Mouse (Mus musculus) c-Kit-positive CD71-negative TER-119-negative erythroid progenitor cells, embryonic 14.5 days (primary cell): ENCODE measurements around the gene Rasgrf2.

Source experiments
- DNase-seq: peaks from one replicate; pipeline ENCODE4 v3.0.0-alpha.2; 2013; ENCODE audit warnings: low read depth

Gene Rasgrf2

DNA sequence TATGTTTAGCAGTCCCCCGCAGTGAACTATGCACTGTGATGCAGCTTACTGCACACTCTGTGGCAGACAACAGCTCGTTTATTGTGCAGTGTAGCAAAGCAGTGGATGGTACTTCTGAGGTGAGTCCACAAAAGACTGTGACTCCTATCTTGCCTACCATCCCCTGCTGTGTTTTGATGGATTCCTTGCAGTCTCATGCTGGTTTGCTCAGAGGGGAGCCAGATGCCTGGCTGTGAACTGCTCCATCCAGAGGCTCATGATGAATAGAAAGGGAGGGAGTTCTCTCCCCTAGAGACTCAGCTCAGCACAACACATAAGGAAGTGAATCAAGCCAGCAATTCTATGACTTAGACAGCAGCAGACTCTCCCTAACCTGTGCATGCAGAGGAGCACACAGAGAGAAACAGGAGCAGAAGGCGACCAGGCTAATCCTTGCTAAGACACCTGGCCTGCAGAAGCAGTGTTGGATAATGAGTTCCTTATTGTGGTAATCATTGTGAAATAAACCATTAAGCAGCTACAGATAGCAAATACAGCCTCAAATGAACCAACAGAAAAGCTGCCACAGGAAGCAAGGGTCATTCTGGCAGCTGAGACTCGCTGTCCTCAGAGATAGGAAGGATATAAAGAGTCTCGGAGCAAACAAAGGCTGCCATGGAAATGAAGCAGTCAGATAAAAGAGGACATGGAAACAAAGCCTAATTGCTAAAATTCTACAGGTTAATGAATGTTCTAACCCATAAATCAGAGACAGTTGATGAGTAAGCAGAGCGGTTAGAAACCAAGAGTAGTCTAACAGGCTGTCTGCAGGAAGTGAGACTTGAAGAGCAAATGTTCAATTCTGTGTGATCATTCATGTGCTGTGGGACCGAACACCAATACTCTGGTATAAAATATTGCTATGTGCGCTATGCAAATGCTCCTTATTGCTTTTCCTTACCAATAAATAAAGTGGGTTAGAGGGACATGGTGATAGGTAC, 89.6 kb downstream of the Rasgrf2 start:
- DNase-seq = no peak

DNA sequence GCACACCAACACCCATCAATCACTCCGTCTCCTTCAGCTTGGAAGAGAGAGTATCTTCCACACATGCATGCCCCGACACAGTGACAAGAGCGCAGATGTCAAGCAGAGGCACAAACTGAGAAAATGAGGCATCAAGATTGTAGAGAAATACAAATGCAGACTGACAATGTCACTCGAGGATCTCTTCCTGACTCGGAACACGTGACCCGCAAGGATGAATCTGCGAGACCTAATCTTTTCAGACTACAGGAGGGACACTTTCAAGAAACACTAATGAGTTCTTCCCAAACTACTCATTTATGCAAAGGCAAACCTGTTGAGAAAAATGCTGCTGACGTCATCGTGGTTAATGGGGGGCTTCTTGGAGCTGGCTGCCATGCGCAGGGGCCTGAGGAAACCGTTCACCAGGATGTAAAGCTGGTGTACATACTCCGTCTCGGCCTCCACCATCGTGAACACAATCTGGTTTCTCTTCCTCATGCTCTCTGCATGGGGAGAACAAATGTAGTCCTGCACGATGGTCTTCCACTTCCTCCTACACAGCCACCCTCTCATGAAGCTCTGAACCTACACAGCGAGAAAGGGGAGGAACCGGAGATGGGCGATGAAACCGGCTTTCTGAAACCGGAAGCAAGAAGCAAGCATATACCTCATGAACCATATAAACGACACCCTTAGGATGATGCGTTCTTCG, 100.9 kb downstream of the Rasgrf2 start:
- DNase-seq = peak; percentile 10

DNA sequence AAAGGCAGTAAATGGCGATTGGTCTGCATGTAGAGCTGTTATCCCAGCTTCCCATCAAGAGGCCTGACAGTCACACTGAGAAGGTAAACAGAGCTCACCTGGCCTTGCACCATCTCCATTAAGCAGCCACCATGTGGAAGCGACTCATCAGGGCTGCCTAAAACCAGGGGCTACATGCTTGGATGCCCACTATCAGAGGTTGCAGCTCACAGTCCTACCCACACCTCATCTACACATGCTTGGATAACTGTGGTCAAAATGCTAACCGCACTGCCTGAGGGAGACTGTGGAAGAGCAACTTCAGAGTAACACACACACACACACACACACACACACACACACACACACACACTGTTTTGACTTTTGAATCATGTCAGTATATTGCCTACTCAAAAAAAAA, 101.8 kb downstream of the Rasgrf2 start:
- no peak for DNase-seq

DNA sequence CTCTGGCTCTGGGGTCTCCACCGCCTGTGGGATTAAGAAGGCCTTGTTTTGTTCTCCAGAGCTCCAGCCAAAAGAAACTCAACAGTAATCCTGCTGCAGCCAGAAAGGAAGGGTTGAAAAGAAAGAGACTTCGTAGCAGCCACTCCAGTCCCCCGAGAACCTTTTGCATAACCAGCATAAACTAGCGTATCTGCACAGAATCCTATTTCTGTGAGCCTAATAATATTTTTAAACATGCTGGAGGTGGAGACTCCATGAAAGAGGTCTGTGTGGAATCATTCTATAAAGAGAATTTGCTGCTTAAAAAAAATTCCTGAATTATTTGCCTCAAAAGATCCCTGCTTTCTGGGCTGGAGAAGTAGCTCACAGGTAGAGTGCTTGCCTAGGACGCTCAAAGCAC, 103.5 kb downstream of the Rasgrf2 start:
- DNase-seq = no peak

DNA sequence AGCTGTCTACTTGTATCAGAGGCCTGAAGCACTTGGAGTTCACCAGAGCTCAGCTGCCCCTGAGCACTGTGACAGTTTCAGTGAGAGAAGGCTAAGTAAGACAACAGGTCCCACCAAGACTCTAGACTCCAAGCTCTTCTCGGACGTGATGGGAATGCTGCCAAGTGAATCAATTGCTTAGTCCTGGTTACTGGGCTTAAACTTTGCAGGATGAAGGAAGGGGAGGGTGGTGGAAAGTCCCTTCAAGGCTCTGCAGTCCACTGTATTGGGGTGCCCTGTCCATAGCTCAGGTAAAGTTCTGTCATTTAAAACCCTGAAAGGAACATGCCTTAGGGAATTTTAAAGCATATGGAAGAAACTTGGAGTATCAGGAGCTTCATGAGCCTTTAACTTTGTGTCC, 104.8 kb downstream of the Rasgrf2 start:
- DNase-seq = no peak

DNA sequence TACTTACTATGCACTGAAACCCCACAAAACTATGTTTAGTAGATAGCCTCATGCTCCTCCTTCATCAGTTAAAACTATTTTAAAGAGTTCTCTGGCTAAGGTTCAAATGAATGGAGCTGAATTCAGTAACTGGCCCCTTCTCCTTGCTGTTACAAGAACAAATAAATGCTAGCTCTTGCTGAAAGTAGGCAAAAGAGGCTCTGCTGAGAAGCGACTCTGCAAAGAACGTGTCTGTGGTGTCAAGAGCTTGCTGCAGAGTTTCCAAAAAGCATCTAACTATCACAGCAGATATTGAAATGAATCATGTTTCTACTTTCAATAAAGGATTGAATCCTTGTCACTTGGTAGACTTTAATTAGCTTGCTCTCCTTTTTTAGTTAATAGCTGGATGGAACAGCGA, 106.3 kb downstream of the Rasgrf2 start:
- no peak for DNase-seq

DNA sequence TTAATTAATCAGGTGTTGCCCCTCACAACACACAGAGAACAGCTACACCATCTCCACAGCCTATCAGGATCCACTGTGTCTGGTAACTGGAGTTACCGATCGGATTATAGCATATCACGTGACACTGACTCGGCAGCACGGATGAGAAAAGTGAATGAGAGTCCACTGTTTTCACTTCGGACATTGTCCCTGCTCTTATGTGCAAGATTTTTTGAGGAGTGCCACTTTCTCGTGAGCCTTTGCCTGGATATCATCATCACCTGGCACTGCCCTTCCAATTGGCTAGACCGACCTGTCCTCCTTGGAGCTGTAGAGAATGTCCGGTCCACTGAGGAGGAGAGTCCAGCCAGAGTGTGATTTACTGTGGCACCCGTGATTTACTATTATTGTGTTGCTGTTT, 109.3 kb downstream of the Rasgrf2 start:
- no peak for DNase-seq

DNA sequence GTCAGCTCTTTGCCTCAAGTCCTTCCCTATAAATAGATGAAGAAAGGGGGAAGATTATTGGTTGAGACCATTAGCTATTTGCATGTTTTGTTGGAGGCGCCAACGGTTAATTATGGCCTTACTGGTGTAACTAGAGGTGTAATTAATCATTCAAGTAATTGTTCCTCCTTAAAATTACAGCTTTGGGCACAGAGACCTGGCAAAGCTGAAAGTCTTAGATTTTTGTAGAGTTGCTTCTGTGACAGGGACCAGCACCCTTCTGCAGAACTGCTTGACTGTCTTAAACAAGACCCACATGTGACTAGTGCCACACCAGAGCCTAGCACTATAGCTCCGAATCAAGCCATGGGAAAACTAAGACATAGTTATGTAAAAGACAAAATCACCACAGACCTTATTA, 134.5 kb downstream of the Rasgrf2 start:
- DNase-seq = no peak

DNA sequence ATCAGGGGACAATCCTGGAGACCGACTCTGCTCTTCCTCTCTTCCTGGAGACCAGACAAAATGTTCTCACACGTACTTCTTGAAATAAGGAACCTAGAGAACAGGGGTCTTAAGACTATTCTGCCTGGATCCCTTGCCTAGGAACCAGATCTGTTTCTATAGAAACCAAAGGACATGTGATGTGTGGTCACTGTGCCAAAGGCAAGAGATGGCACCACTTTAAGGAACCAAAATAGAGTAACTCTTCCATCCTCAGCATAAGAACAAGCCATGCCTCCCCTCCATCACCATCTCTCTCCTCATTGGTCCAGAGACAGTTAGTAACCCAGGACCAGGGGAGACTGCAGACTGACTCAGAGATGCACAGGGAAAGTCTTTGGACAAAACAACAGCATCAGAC, 140.0 kb downstream of the Rasgrf2 start:
- no peak for DNase-seq

DNA sequence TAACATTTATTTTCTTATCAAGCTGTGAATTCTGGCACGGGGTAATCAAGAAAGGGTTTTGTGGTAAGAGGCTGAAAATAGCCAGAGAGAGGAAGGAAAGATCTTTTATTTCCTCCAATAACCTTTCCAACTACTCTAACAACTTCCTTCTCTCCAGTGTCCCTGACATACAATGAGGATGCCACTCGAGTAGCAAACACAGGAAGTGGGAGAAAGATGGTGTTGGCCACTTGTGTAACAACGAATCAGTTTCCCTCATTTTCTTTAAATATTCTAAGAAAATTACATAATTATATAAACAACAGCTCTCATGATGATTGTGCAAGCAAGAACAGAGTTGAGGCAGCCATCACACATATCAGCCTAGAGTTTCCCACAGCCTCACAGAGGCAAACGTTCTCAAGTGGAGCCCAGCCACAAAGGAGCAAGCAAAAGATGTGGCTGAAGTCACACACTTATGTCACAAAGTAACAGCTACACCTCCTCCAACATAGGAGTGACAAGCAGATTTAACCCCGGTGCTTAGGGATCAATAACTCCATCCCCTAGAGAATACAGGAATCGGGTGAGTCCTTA, 140.7 kb downstream of the Rasgrf2 start:
- DNase-seq = no peak

DNA sequence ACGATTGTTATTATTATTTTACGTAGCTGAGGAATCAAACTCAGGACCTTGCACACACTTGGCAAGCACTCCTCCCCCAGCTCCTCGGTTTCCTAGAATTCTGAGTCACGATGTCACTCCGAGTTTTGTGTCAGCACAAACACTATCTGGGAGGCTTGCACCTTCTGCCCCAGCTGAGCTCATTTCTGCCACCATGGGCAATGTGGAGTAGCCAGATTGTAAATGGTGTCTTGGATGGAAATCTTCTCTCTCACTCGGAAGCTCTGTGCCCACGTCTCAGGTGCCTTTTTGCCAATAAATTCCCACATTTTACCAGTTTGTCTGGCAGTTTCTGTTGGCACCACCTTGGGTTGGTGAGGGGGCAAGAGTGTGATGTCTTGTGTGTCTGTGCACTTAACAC, 143.1 kb downstream of the Rasgrf2 start:
- no peak for DNase-seq

DNA sequence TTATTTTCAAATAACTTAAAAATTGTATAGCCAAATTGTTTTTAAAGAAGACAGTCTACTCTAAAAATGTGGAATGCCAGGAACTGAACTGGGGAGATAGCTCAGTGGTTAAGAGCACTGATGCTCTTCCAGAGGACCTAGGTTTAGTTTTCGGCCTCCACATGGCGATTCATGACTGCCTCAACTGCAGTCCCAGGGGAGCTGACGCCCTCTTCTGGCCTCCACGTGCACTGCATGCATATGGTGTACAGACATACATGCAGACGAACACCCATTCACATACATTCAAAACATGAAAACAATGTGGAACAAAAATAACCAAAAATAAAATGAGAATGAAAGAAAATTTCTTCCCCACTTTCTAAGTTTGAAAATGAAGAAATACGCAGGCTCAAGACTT, 144.5 kb downstream of the Rasgrf2 start:
- no peak for DNase-seq

DNA sequence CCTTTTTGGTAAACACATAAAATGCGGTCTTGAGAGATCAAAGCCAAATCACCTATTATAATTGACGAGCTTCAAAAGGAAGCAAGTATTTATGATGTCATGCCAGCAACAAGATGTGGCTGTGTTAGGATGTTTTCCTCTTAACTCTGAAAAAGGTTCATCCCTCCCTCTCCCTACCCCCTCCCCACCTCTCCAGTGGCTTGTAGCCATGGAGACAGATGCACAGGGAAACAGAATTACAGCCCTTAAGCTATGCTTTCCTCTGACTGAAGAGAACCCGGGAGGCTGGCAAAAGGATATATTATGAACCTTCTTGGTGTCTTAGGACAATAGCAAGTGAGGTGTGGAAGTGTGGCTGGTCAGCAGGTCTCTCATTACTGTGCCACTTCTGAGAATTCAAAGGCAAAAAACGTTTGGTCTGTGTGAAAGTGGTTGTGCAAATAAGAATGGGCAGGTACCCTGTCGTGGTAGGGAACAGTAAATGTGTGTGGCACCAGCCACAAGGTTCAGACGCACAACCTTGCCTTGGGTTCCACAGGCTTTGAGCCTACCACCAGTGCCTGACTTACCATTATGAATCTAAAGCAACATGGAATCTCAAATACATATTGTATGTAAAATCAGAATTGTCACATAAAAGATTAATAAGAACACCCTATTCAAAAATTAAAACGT, 145.4 kb downstream of the Rasgrf2 start:
- DNase-seq = no peak

DNA sequence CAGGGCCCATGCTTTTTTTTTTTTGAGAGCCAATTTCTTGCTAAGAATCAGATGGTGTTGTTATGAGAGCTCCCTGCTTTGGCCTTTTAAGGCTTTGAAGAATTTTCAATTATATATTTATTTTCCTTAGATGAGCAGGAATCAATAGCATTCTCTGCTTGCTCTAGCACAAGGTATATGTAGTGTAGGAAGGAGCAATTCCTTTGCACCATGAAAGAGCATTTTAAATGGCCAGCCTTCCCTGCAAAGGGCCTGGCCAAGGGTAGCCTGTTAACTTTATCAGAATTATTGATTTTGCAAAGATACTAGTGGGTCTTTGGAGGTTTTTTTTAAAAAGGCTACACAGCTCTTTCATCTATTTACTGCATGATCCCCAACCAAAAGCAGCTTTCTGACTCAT, 146.4 kb downstream of the Rasgrf2 start:
- DNase-seq = no peak

DNA sequence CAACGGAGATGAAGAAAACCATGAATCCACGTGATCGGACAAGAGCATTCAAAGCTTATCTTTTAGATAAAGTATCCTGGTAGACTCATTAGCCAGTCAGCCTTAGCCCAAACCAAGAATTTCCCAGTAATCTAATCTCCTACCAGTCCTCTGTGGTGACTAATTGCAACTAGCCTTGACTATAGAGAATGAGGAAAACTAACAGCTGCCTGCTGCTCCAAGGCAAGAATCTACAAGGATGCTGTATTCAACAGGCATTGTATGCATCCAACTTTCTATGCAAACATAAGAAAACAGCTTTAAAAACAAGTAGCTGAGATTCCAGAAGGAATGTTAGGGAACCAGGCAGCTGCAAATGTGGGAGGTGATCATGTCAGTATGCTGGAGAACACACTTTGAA, 149.4 kb downstream of the Rasgrf2 start:
- no peak for DNase-seq

DNA sequence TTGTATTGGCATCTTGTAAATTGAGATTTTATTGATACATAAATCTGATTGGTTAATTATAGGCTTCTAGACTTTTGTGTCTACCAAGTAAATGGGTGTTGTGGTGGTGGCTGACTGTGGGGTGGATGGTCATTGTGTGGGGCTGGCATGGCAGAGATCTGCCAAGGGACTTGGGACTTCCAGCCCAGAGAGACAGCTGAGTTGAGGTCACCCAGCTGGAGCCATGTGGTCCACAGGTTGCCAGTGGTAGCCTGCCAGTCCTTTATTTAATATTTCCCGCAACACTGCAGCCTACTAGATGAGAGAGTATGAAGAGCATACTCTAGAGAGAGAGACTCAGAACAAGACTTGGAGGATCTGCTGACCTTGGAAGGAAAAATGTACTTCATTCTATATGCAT, 150.0 kb downstream of the Rasgrf2 start:
- DNase-seq = no peak

DNA sequence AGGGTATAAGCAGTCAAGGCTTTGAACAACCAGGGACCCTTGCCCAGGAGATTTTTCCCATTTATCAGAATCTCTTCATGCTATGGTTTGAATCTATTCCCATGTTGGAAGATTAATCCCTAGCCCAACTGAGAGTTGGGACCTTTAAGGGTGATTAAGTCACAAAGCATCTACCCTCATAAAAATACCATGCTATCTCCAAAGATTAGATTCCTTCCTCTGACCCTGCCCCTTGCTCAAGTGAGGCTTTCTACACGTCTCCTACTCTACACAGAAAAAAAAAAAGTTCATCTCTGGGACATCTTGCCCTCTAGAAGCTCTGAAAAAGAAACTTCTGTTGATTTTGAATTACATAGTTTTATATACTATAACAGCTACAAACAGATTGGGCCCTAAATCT, 154.5 kb downstream of the Rasgrf2 start:
- DNase-seq = no peak

DNA sequence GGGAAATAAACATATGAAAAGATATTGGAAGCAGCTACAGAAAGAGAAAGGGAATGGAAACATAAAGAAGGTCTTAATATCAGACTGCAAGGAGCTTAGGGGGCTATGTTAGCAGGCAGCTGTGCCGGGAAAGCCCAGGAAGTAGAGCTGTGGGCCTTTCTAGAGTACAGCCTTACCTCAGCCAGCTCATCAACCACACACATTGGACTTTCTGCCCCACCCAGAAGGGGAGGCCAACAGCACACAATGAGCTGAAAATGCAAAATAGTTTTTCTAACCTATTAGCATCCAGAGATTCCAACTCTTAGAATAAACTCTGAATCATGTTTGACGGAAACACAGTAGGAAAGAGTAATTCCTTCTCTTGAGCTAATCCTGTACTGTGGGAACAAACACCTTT, 154.9 kb downstream of the Rasgrf2 start:
- DNase-seq = no peak

DNA sequence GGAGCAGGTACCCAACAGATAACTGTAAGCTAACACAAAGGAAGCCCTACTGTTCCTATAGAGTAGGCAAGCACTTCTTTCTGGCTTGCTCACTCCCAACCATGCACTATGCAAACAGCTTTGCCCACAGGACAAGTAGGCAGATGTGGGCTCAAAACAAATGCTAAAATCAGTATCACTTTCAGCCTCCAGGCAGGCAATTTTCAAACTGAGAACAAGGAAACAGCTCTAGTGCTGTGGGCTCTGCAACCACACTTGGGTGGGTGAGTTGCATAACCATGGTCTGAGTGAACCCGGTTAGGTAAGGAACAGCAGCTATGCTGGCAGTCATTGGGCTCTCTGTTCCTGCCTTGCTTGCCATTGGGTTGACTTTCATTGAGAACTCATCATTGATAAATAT, 157.3 kb downstream of the Rasgrf2 start:
- DNase-seq = no peak

DNA sequence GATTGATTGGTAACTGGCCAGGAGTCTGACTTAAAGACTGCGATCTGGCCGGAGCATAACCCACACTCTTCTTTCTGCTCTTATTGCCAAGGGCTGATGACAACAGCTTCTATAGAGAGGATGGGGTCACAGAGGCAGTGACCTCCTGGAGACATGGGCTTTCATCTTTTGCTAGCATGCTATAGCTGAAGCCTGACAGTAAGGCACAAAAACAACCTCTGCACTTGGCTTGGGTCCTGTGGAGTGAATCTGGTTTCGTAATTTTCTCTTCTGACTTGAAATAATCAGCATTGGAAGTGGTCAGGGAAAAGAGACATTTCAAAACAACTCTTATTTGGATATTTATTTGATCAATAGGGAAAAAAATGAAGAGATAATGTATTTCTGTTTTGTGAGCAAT, 160.2 kb downstream of the Rasgrf2 start:
- no peak for DNase-seq

DNA sequence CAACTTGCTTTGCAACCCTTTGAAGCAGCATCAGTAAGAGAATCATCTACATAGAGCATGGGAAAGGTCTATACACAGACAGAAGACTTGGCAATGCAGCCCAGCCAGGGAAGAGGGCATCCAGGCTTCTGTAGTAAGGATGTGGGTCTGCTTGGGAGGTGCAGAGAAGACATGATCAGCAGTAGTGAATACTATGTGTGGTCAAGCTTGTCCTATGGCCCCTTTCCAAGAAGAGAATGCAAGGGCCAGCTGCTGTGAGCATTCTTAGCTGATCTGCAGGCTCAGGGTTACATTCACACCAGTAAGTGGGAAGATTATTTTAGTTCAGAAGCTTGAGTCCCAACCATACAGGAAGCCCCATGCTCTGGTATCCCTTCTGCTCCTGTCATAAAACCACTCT, 175.0 kb downstream of the Rasgrf2 start:
- no peak for DNase-seq

DNA sequence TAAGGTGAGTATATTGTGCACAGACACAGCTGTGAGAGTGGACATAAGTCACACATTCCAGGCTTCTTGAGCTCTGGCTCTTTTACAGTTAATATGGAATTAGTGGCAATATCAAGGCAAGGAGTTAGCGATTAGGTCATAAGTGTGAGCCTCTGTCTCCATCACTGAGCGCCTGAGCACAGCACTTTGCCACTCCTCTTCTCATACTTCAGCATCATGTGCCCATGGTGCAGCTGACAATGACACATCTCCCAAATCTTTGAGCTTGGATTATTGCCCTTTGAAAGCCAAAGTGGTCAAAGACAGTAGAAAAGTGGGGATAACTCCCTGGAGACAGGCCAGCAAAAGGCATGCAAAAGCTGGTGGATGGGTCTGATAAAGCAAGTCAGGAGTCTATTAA, 175.8 kb downstream of the Rasgrf2 start:
- no peak for DNase-seq

DNA sequence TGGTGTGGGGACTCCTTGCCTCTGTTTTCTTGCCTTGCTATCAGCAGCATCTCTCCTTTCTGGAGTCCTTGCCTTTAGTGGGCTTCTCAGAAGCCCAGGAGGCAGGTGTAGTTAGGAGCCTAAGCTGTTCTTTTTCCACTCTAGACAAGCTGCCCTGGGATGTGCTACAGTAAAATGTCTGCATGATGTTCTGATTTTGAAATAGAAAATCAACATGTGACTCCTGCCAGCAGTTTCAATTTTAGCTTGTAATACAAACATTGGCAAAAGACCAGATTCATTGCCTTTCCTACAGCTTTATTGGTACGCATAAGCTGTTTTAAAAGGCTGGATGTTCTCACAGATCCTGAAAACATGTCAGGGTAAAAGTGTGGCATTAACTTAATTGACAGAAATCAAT, 176.3 kb downstream of the Rasgrf2 start:
- no peak for DNase-seq
